Mouse (Mus musculus) lung, embryonic 16.5 days (tissue): Measurements from ENCODE around the gene Dchs1. TPM values are rescaled to one million over a fixed set of nuclear protein-coding genes. Genes with fewer than 3 reads are reported as not detected.

Experiments
- polyA plus RNA-seq: library from polyadenylated mRNA; unstranded; fragments of >200 nt; fragmentation: Nextera tagmentation; extraction: Ambion mirVana; gene quantifications from 2 replicates; pipeline ENCODE4 v1.2.1, GENCODE M21; 2015

Gene Dchs1
- polyA plus RNA-seq, 1 experiment from 2014 or later = 7.1 TPM

Other genes with a start within 250 kb of the Dchs1 start
- gene Smpd1, start 233.3 kb downstream of the Dchs1 start, polyA plus RNA-seq = 47.8 and 50.3 TPM in 2 replicates
- 46.3 and 48.0 TPM in 2 replicates for gene Apbb1, start 206.0 kb downstream of the Dchs1 start, polyA plus RNA-seq
- 1.0 and 4.6 TPM in 2 replicates for gene Hpx, start 187.5 kb downstream of the Dchs1 start, polyA plus RNA-seq
- 61.8 and 67.0 TPM in 2 replicates for gene Trim3, start 154.1 kb downstream of the Dchs1 start, polyA plus RNA-seq
- 181 and 208 TPM in 2 replicates for gene Timm10b, start 147.6 kb downstream of the Dchs1 start, polyA plus RNA-seq
- 78.0 and 81.5 TPM in 2 replicates for gene Arfip2, start 147.2 kb downstream of the Dchs1 start, polyA plus RNA-seq
- 24.9 and 35.7 TPM in 2 replicates for gene Gm45799, start 147.1 kb downstream of the Dchs1 start, polyA plus RNA-seq
- 0.55 and 1.4 TPM in 2 replicates for gene Dnhd1, start 136.8 kb downstream of the Dchs1 start, polyA plus RNA-seq
- 413 and 414 TPM in 2 replicates for gene Ilk, start 51.1 kb downstream of the Dchs1 start, polyA plus RNA-seq
- gene Rrp8, start 50.3 kb downstream of the Dchs1 start, polyA plus RNA-seq = 31.1 and 41.7 TPM in 2 replicates
- gene Taf10, start 43.3 kb downstream of the Dchs1 start, polyA plus RNA-seq = 101 and 105 TPM in 2 replicates
- 96.4 and 102 TPM in 2 replicates for gene Tpp1, start 35.4 kb downstream of the Dchs1 start, polyA plus RNA-seq
- 344 and 345 TPM in 2 replicates for gene Mrpl17, start 23.4 kb upstream of the Dchs1 start, polyA plus RNA-seq
- 0.51 and 1.5 TPM in 2 replicates for gene Gm4070, start 166.3 kb upstream of the Dchs1 start, polyA plus RNA-seq